Mouse (Mus musculus): ENCODE data around the gene Lce1i. TPM values are rescaled to one million over a fixed set of nuclear protein-coding genes. Genes with fewer than 3 reads are reported as not detected.
"Not testable (repeated sequence)": the region's sequence is repeated elsewhere in the genome, so short reads cannot be mapped to it uniquely, and the experiment has no call there.

Lce1i gene
- total RNA-seq (2021), result not detected
- long read RNA-seq, experiment 1, result 0 reads
- long read RNA-seq, experiment 2, result 0 reads

GRCm38 (mm10) chr3:92778799-92779198, at the start of gene Lce1i:
Lce1i (minus strand) TSS chr3:92778899.
- intact Hi-C loops (cut with DNase I), result no loop called here
- Histone ChIP-seq H3K27ac (no peak within 1 kb of the TSS), H3K4me3 (no peak within 1 kb of the TSS)
- no peak for TF ChIP-seq CTCF (IDR thresholded peaks at IDR 0.05)
- DNase-seq (ENCODE audit: extremely low spot score in 1 of 2, low spot score in 2 of 2), result no peak

- Histone ChIP-seq H3K4me3 (no peak within 1 kb of the TSS), H3K27ac (no peak within 1 kb of the TSS)
- intact Hi-C loops (cut with DNase I), result no loop called here
- no peak for TF ChIP-seq CTCF (IDR thresholded peaks at IDR 0.05)
- DNase-seq (ENCODE audit: extremely low spot score in 1 of 2, low spot score in 2 of 2), result no peak
Measured at GRCm38 (mm10) chr3:92827108-92827507, 48.4 kb upstream of the Lce1i start, which contains the start of gene Kprp. Kprp (minus strand) TSS chr3:92827247.

- peak; percentile 23 for TF ChIP-seq CTCF (IDR thresholded peaks at IDR 0.05)
- intact Hi-C loops (cut with DNase I), result loop anchor here (2.0 kb wide), 1 partner anchor 77 kb away; no protein-coding TSS in a partner anchor
- Histone ChIP-seq H3K27ac (no peak overlapping the region), H3K4me3 (no peak overlapping the region)
- DNase-seq (ENCODE audit: extremely low spot score in 1 of 2, low spot score in 2 of 2), result no peak
Measured at GRCm38 (mm10) chr3:92825808-92826207, 47.1 kb upstream of the Lce1i start.

- DNase-seq (ENCODE audit: extremely low spot score in 1 of 2, low spot score in 2 of 2); intact Hi-C loops (cut with DNase I): not testable (repeated sequence)
Measured at GRCm38 (mm10) chr3:92816036-92816435, 37.3 kb upstream of the Lce1i start.

GRCm38 (mm10) chr3:92815581-92815980, 36.9 kb upstream of the Lce1i start:
- H3K27ac ChIP-seq, result no peak overlapping the region
- TF ChIP-seq CTCF (IDR thresholded peaks at IDR 0.05), result no peak
- no peak overlapping the region for H3K4me3 ChIP-seq
- intact Hi-C loops (cut with DNase I), result no loop called here
- no peak for DNase-seq (ENCODE audit: extremely low spot score in 1 of 2, low spot score in 2 of 2)

More at GRCm38 (mm10) chr3:92816036-92816435, 37.3 kb upstream of the Lce1i start:
- not testable (repeated sequence) for H3K27ac ChIP-seq, H3K4me3 ChIP-seq

- DNase-seq (ENCODE audit: extremely low spot score in 1 of 2, low spot score in 2 of 2), result no peak
- no peak for TF ChIP-seq CTCF (IDR thresholded peaks at IDR 0.05)
- H3K4me3 ChIP-seq, result no peak within 1 kb of the TSS
- no peak within 1 kb of the TSS for H3K27ac ChIP-seq
- intact Hi-C loops (cut with DNase I), result no loop called here
Measured at GRCm38 (mm10) chr3:92807791-92808190, 29.1 kb upstream of the Lce1i start, which contains the start of gene Lce1k. Lce1k (minus strand) TSS chr3:92807891.

- no peak within 1 kb of the TSS for H3K27ac ChIP-seq
- no peak for TF ChIP-seq CTCF (IDR thresholded peaks at IDR 0.05)
- intact Hi-C loops (cut with DNase I), result no loop called here
- no peak within 1 kb of the TSS for H3K4me3 ChIP-seq
- no peak for DNase-seq (ENCODE audit: extremely low spot score in 1 of 2, low spot score in 2 of 2)
Measured at GRCm38 (mm10) chr3:92790414-92790813, 11.7 kb upstream of the Lce1i start, which contains the start of gene Lce1j. Lce1j (minus strand) TSS chr3:92790514.

GRCm38 (mm10) chr3:92771573-92771972, 7.1 kb downstream of the Lce1i start:
- no peak for DNase-seq (ENCODE audit: extremely low spot score in 1 of 2, low spot score in 2 of 2)
- peak; percentile 51 for TF ChIP-seq CTCF (IDR thresholded peaks at IDR 0.05)
- no peak overlapping the region for H3K4me3 ChIP-seq
- intact Hi-C loops (cut with DNase I), result loop anchor here (5.0 kb wide), 1 partner anchor 619 kb away; no protein-coding TSS in a partner anchor
- H3K27ac ChIP-seq, result no peak overlapping the region

GRCm38 (mm10) chr3:92764965-92765364, 13.7 kb downstream of the Lce1i start, which contains the start of gene Lce1h:
Lce1h (minus strand) TSS chr3:92765065.
- no peak for DNase-seq (ENCODE audit: extremely low spot score in 1 of 2, low spot score in 2 of 2)
- Histone ChIP-seq H3K27ac (no peak within 1 kb of the TSS), H3K4me3 (no peak within 1 kb of the TSS)
- no peak for TF ChIP-seq CTCF (IDR thresholded peaks at IDR 0.05)
- intact Hi-C loops (cut with DNase I), result no loop called here

- Histone ChIP-seq H3K4me3 (no peak overlapping the region), H3K27ac (no peak overlapping the region)
- TF ChIP-seq CTCF (IDR thresholded peaks at IDR 0.05), result peak; percentile 33
- intact Hi-C loops (cut with DNase I), result loop anchor here (2.0 to 10.0 kb wide), 2 partner anchors 150 to 242 kb away; partner anchors contain the start of gene Lce3f
- DNase-seq (ENCODE audit: extremely low spot score in 1 of 2, low spot score in 2 of 2), result no peak
Measured at GRCm38 (mm10) chr3:92753197-92753596, 25.5 kb downstream of the Lce1i start.

- Histone ChIP-seq H3K4me3 (no peak within 1 kb of the TSS), H3K27ac (no peak within 1 kb of the TSS)
- intact Hi-C loops (cut with DNase I), result loop anchor here (2.0 to 10.0 kb wide), 2 partner anchors 151 to 243 kb away; partner anchors contain the start of gene Lce3f
- no peak for DNase-seq (ENCODE audit: extremely low spot score in 1 of 2, low spot score in 2 of 2)
- TF ChIP-seq CTCF (IDR thresholded peaks at IDR 0.05), result no peak
Measured at GRCm38 (mm10) chr3:92752238-92752637, 26.5 kb downstream of the Lce1i start, which contains the start of gene Lce1g. Lce1g (minus strand) TSS chr3:92752338.

- TF ChIP-seq CTCF (IDR thresholded peaks at IDR 0.05), result no peak
- H3K27ac ChIP-seq, result no peak within 1 kb of the TSS
- DNase-seq (ENCODE audit: extremely low spot score in 1 of 2, low spot score in 2 of 2), result no peak
- intact Hi-C loops (cut with DNase I), result no loop called here
- H3K4me3 ChIP-seq, result no peak within 1 kb of the TSS
Measured at GRCm38 (mm10) chr3:92738996-92739395, 39.7 kb downstream of the Lce1i start, which contains the start of gene Gm38119. Gm38119 (minus strand) TSS chr3:92739096.

Other genes with a start within 250 kb of the Lce1i start
- gene 2310046K23Rik, start 244.4 kb downstream of the Lce1i start, total RNA-seq (2021), result not detected
- not detected for gene Ivl, start 205.2 kb downstream of the Lce1i start, total RNA-seq (2021)
- not detected for gene Smcp, start 189.9 kb downstream of the Lce1i start, total RNA-seq (2021)
- gene 2210017I01Rik, start 171.4 kb downstream of the Lce1i start, total RNA-seq (2021), result not detected
- not detected for gene Lce6a, start 157.2 kb downstream of the Lce1i start, total RNA-seq (2021)
- gene Lce1a1, start 130.6 kb downstream of the Lce1i start, total RNA-seq (2021), result not detected
- gene Lce1b, start 122.0 kb downstream of the Lce1i start, total RNA-seq (2021), result not detected
- gene Lce1a2, start 108.6 kb downstream of the Lce1i start, total RNA-seq (2021), result not detected
- not detected for gene Lce1c, start 99.7 kb downstream of the Lce1i start, total RNA-seq (2021)
- gene Lce1d, start 91.7 kb downstream of the Lce1i start, total RNA-seq (2021), result not detected
- not detected for gene Lce1e, start 69.8 kb downstream of the Lce1i start, total RNA-seq (2021)
- not detected for gene Lce1f, start 58.5 kb downstream of the Lce1i start, total RNA-seq (2021)
- gene Gm38119, start 39.8 kb downstream of the Lce1i start, total RNA-seq (2021), result not detected
- not detected for gene Lce1g, start 26.6 kb downstream of the Lce1i start, total RNA-seq (2021)
- gene Lce1h, start 13.8 kb downstream of the Lce1i start, total RNA-seq (2021), result not detected
- not detected for gene Lce1j, start 11.6 kb upstream of the Lce1i start, total RNA-seq (2021)
- gene Lce1k, start 29.0 kb upstream of the Lce1i start, total RNA-seq (2021), result not detected
- gene Kprp, start 48.3 kb upstream of the Lce1i start, total RNA-seq (2021), result not detected
- gene Lce1l, start 72.4 kb upstream of the Lce1i start, total RNA-seq (2021), result not detected
- gene 2310050C09Rik, start 91.3 kb upstream of the Lce1i start, total RNA-seq (2021), result not detected
- not detected for gene Lce3a, start 147.3 kb upstream of the Lce1i start, total RNA-seq (2021)
- gene Lce3b, start 154.1 kb upstream of the Lce1i start, total RNA-seq (2021), result not detected
- not detected for gene Lce3c, start 165.6 kb upstream of the Lce1i start, total RNA-seq (2021)
- not detected for gene Lce3d, start 178.5 kb upstream of the Lce1i start, total RNA-seq (2021)
- not detected for gene Lce3e, start 188.2 kb upstream of the Lce1i start, total RNA-seq (2021)
- gene Lce3f, start 213.3 kb upstream of the Lce1i start, total RNA-seq (2021), result not detected
- not detected for gene Crct1, start 236.8 kb upstream of the Lce1i start, total RNA-seq (2021)
- not detected for gene Lce1m, start 240.2 kb upstream of the Lce1i start, total RNA-seq (2021)